Mouse (Mus musculus) forebrain, embryonic 13.5 days (tissue): ENCODE data around the gene Ulk1. TPM values are rescaled to one million over a fixed set of nuclear protein-coding genes. Genes with fewer than 3 reads are reported as not detected.

Source experiments
- polyA plus RNA-seq: library from polyadenylated mRNA; unstranded; fragments of >200 nt; fragmentation: Nextera tagmentation; extraction: Ambion mirVana; gene quantifications from 2 replicates; pipeline ENCODE4 v1.2.1, GENCODE M21; 2015

Gene Ulk1
- polyA plus RNA-seq, 1 experiment from 2014 or later = 32.4 TPM

Other genes with a start within 250 kb of the Ulk1 start
- gene Noc4l, start 156.7 kb downstream of the Ulk1 start, polyA plus RNA-seq = 47.2 and 57.8 TPM in 2 replicates
- 17.9 and 21.2 TPM in 2 replicates for gene Ddx51, start 156.6 kb downstream of the Ulk1 start, polyA plus RNA-seq
- gene Ep400, start 39.4 kb downstream of the Ulk1 start, polyA plus RNA-seq = 50.1 and 62.3 TPM in 2 replicates
- gene Pus1, start 29.4 kb downstream of the Ulk1 start, polyA plus RNA-seq = 27.3 and 27.7 TPM in 2 replicates
- gene Hscb, start 29.7 kb upstream of the Ulk1 start, polyA plus RNA-seq = 15.6 and 16.9 TPM in 2 replicates
- gene Chek2, start 29.9 kb upstream of the Ulk1 start, polyA plus RNA-seq = 25.9 and 28.9 TPM in 2 replicates
- gene Ttc28, start 69.7 kb upstream of the Ulk1 start, polyA plus RNA-seq = 22.8 and 23.2 TPM in 2 replicates